In genomic region chr9:37517467-37517866, GRCm38 (mm10) we compare ENCODE assay signal across 16 mouse cellular contexts. TPM values are rescaled to one million over a fixed set of nuclear protein-coding genes. Genes with fewer than 3 reads are reported as not detected.
DNase-seq lines count a peak whose midpoint lies in the region; ATAC-seq and TF ChIP-seq lines count a peak whose summit lies in the region.
"Had no signal": no experiment of that assay in that cellular context is flagged by ENCODE, and none has a peak within 500 bp of the region (broad histone marks: within the 10 kb centered on the region; RNA-seq: fewer than 3 reads in every experiment).

No protein-coding gene starts in this region.

- H3K9me3 ChIP-seq in liver, embryonic 15.5 days (replicated peaks) = no peaks in the 10 kb centered on the region
- H3K9me3 ChIP-seq: hindbrain, embryonic 15.5 days; neural tube, embryonic 13.5 days had no signal

- no peaks in the 10 kb centered on the region for H3K27me3 ChIP-seq in liver, embryonic 15.5 days
- H3K27me3 ChIP-seq: hindbrain, embryonic 15.5 days; neural tube, embryonic 13.5 days had no signal

- WGBS in liver, embryonic 15.5 days (ENCODE audit: insufficient replicate concordance) = 10% methylated on average over 1 of the region's 1 CpGs

- peaks cover 10% of the 10 kb centered on the region for H3K4me1 ChIP-seq in liver, embryonic 15.5 days (replicated peaks)
- H3K4me1 ChIP-seq: hindbrain, embryonic 15.5 days had no signal

- peak overlapping the region; percentile 61 for H3K27ac ChIP-seq in left cerebral cortex, adult 2 months
- no peak overlapping the region for H3K27ac ChIP-seq in liver, embryonic 15.5 days (replicated peaks)
- H3K27ac ChIP-seq: hindbrain, embryonic 15.5 days; neural tube, embryonic 13.5 days had no signal

- no peak for DNase-seq in left cerebral cortex, adult 2 months (ENCODE audit: extremely low spot score in 1 of 2, low spot score in 2 of 2)
- no peak for DNase-seq in left cerebral cortex, adult 9 months (ENCODE audit: low spot score in 2 of 2)
- DNase-seq in c-Kit-positive CD71-positive TER-119-positive erythroid progenitor cells, embryonic 14.5 days (ENCODE audit: low spot score) = peak; percentile 49
- DNase-seq in left cerebral cortex, adult 18-20 months (ENCODE audit: low spot score in 2 of 2) = no peak
- DNase-seq in right cerebral cortex, postnatal 25 days = no peak
- no peak for DNase-seq in adrenal gland, adult 18-20 months (ENCODE audit: low spot score in 2 of 2)
- DNase-seq: adrenal gland, postnatal 10 days; forebrain, postnatal 0 days; gastrocnemius, postnatal 14 days; kidney, adult 9 months; lung, adult 18-20 months; retina, postnatal 1 day had no signal

- TF ChIP-seq CTCF in left cerebral cortex, adult 2 months (IDR thresholded peaks at IDR 0.05) = no peak

- no peak overlapping the region for H3K9ac ChIP-seq in liver, embryonic 15.5 days
- H3K9ac ChIP-seq: forebrain, postnatal 0 days; hindbrain, embryonic 15.5 days; neural tube, embryonic 13.5 days had no signal

- no peak overlapping the region for H3K4me2 ChIP-seq in liver, embryonic 15.5 days
- H3K4me2 ChIP-seq: hindbrain, embryonic 15.5 days; neural tube, embryonic 13.5 days had no signal

- peak; percentile 89 for ATAC-seq in liver, embryonic 15.5 days (ENCODE audit: insufficient read depth)
- no peak for ATAC-seq in cerebellum, adult (ENCODE audit: insufficient number of reproducible peaks, low FRiP score, low TSS enrichment)
- ATAC-seq: forebrain, postnatal 0 days had no signal

- intact Hi-C loops in left cerebral cortex, adult 2 months (cut with DNase I) = no loop called here

- peaks cover 18% of the 10 kb centered on the region; the same call in 1 of the 2 replicates for H3K36me3 ChIP-seq in liver, embryonic 15.5 days (replicated peaks)

- no peak overlapping the region for H3K4me3 ChIP-seq in left cerebral cortex, adult 2 months
- H3K4me3 ChIP-seq in liver, embryonic 15.5 days (replicated peaks) = no peak overlapping the region
- H3K4me3 ChIP-seq: hindbrain, embryonic 15.5 days; neural tube, embryonic 13.5 days had no signal

RNA-seq across cellular contexts. Expression of gene Esam, which starts 10.4 kb away (rescaled TPM):
- total RNA-seq in left cerebral cortex, adult 2 months (2021) = 10 to 100 TPM; 19.6 to 22.5 TPM
- polyA plus RNA-seq in liver, embryonic 15.5 days (2015; fragmentation: Nextera tagmentation; extraction: Ambion mirVana) = 14.5 and 17.9 TPM in 2 replicates
- 10 to 100 TPM; 19.7 to 21.4 TPM for total RNA-seq in left cerebral cortex, adult 18-20 months (2021)
- total RNA-seq in adrenal gland, adult 18-20 months (2021) = 10 to 100 TPM; 34.6 to 38.3 TPM

RNA-seq across cellular contexts. Expression of gene Vsig2, which starts 21.6 kb away (rescaled TPM):
- total RNA-seq in left cerebral cortex, adult 2 months (2021) = 1 to 10 TPM; 4.1 to 4.5 TPM
- polyA plus RNA-seq in liver, embryonic 15.5 days (2015; fragmentation: Nextera tagmentation; extraction: Ambion mirVana) = 0.29 and 0.32 TPM in 2 replicates
- total RNA-seq in left cerebral cortex, adult 18-20 months (2021) = 1 to 10 TPM; 3.9 to 5.0 TPM
- 1 to 10 TPM; 2.1 to 2.8 TPM for total RNA-seq in adrenal gland, adult 18-20 months (2021)

RNA-seq across cellular contexts. Expression of gene Msantd2, which starts 28.3 kb away (rescaled TPM):
- 10 to 100 TPM; 21.4 to 26.7 TPM for total RNA-seq in left cerebral cortex, adult 2 months (2021)
- polyA plus RNA-seq in liver, embryonic 15.5 days (2015; fragmentation: Nextera tagmentation; extraction: Ambion mirVana) = 3.6 and 5.0 TPM in 2 replicates
- total RNA-seq in left cerebral cortex, adult 18-20 months (2021) = 10 to 100 TPM; 14.0 to 23.0 TPM
- total RNA-seq in adrenal gland, adult 18-20 months (2021) = 10 to 100 TPM; 21.1 to 24.0 TPM

RNA-seq across cellular contexts. Expression of gene Nrgn, which starts 35.2 kb away (rescaled TPM):
- total RNA-seq in left cerebral cortex, adult 2 months (2021) = 1,000 to 10,000 TPM; 1,927 to 1,950 TPM
- polyA plus RNA-seq in liver, embryonic 15.5 days (2015; fragmentation: Nextera tagmentation; extraction: Ambion mirVana) = 5.4 and 6.2 TPM in 2 replicates
- total RNA-seq in left cerebral cortex, adult 18-20 months (2021) = 1,000 to 10,000 TPM; 1,653 to 1,729 TPM
- total RNA-seq in adrenal gland, adult 18-20 months (2021) = 1 to 10 TPM; 1.7 to 3.5 TPM

RNA-seq across cellular contexts. Expression of gene Siae, which starts 38.0 kb away (rescaled TPM):
- total RNA-seq in left cerebral cortex, adult 2 months (2021) = 10 to 100 TPM; 17.1 to 18.8 TPM
- polyA plus RNA-seq in liver, embryonic 15.5 days (2015; fragmentation: Nextera tagmentation; extraction: Ambion mirVana) = 5.6 and 6.4 TPM in 2 replicates
- total RNA-seq in left cerebral cortex, adult 18-20 months (2021) = 10 to 100 TPM; 15.2 to 18.6 TPM
- 10 to 100 TPM; 16.2 to 17.7 TPM for total RNA-seq in adrenal gland, adult 18-20 months (2021)
